Mouse (Mus musculus) megakaryocyte-erythroid progenitor cell, adult 5-6 weeks (primary cell): Measurements from ENCODE around the gene Cyb561d1. TPM values are rescaled to one million over a fixed set of nuclear protein-coding genes. Genes with fewer than 3 reads are reported as not detected.
A peak's percentile ranks its signal among the peaks of the same experiment; 100 is the strongest.

Source experiments
- ATAC-seq: replicated peaks from 2 replicates; pipeline ENCODE4 v1.8.0; 2016; ENCODE audit warnings: mild to moderate bottlenecking, inconsistent platforms; ENCODE audit not compliant: severe bottlenecking, poor library complexity, low FRiP score, low TSS enrichment
- total RNA-seq, 2 experiments: library from RNA; stranded (forward) in 1 of 2; stranded (reverse) in 1 of 2; fragments of 200-1000, 215-1000 nt in 1 of 2; fragments of >200 nt in 1 of 2; fragmentation: Nextera tagmentation in 1 of 2; gene quantifications; 2 replicates each; pipeline ENCODE4 v1.2.3; 2014 to 2017

The Cyb561d1 gene
- total RNA-seq, 2 experiments from 2014 or later = 3.5 to 5.0 TPM

DNA sequence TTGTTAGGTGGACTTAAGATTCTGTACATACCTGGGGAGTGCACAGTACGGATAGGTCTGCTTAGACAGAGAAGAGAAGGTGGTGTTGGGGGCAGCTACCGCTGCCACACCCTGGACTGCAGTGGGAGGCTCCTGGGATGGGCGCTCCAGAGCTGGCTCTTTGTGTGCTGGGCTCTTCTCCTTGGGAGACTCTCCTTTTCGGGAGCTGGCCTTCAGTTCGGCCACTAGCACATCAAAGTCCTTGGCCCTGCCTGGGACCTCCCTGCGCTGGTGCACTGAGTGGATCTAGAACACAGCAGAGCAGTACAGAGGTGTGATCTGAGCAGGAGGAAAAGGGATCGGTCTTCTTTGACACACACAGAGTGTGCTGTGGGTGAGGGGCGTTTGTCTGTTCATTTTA lies 4.6 kb upstream of the Cyb561d1 start:
- ATAC-seq = no peak

DNA sequence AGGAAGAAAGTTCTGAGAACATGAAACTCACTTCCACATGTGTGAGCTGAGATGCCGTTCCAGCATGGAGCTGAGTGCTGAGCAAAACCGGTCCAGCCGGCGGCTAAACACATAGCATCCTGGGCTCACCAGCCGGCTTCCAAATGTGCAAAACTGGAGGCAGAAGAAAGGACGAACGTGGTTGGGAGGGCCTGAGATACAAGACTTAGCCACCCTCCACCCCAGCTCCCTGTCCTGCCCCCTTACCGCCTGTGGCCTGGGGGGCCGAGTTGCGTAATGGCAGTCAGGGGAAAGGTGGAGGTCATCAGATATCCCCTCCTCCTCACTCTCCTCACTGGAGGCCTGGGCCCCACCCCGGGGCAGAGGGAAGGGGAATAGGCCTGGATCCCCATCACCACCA lies 3.5 kb upstream of the Cyb561d1 start:
- ATAC-seq = no peak

GRCm38 (mm10) chr3:108203621-108204325 lies 2.8 kb upstream of the Cyb561d1 start:
- ATAC-seq = 0 out of 2 replicates have a peak, but pooled peaks have one; percentile 32

DNA sequence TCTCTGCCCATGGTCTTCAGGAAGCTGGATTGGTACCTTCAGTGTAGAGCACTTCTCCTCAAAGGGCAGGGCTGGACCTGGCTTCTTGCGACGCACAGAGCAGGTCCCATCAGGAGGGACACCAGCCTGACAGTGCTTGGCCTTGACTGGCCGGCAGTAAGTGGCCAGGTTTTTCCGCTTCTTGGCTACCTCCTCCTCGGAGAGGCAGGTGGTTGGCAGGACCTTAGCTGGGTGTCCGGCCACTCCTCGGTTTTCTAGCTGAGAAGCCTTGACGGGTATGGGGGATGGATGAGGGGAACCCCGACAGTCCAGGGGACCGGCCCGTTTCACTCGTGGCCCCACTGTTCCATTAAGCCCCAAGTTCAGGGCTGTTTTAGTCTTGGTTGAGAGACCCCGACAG lies 2.2 kb upstream of the Cyb561d1 start:
- no peak for ATAC-seq

- no peak for ATAC-seq
These were observed 1.5 kb upstream of the Cyb561d1 start for GRCm38 (mm10) chr3:108202506-108202905.

DNA sequence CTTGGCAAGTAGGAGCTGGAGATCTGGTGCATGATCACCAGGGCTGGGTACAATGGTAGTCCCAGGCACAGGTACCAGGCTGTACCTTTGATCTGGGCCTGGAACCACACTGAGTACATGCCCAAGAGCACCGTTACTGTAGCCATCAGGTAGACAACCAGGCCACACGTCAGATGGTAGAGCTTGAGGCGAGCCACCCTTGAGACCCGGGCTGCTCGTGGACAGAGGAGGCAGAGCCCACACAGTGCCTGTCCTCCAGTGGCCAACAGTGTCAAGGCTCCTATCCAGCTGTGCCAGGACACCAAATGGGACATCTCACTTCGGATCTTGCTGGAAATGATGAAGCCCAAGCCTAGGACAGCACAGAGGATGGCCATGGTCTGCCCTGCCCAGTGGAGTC lies 1.8 kb downstream of the Cyb561d1 start:
- ATAC-seq = no peak

DNA sequence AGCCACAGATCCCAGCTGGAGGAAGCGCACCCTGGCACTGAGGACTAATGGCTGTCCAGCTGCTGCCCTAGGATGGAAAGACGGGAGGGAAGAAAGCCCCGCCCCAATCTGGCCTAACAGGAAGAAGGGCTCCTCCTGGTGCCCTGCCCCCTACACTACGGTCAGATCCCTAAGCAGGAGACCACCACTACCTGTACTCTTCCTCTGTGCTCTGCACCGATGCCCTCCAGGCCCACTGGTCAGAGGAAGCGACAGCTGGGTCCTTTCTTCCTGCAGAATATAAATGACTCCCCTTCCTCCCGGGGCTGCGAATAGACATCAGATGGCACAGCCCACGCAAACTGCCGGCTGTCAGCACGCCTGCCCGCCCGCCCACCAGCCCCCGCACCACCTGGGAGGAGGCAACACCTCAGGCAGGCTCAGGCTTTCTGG lies 3.9 kb downstream of the Cyb561d1 start:
- no peak for ATAC-seq

- no peak for ATAC-seq
These were observed 4.9 kb downstream of the Cyb561d1 start for GRCm38 (mm10) chr3:108195941-108196590.

DNA sequence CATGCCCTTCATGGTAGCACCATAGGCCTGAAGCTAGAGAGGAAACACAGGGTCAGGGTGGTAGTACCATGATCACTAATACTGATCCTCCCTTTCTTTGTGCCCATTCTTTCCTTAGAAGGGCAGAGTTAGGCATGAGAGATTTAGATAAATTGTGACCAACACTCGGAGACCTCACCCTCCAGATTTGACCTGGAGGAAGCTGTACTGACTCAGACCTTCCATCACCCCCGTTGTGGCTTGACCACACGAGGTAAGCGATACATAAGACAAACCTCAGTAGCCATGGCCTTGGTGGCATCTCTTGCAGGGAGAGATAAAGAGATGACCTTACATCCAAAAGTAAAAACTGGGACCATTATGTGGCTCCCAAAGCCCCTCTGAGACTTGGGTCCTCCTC lies 5.7 kb downstream of the Cyb561d1 start:
- ATAC-seq = no peak

DNA sequence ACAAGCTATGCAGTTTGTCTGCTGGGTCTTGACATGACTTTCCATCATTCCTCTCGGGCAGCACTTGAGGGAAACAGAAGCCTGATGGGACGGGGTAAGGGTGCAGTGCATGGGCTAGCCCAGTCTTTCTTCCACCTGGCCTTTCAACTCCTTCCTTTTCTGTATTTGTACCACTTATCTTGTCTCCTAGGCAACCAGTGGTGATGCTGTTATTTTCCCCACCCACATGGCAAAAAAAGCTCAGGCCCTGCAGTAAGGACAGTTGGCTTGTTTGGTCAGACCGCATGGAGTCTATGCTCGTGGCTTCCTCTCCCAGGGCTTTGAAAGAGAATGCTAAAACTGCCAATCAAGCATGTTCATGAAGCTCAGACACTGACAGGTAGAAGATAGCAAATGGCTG lies 7.3 kb downstream of the Cyb561d1 start:
- no peak for ATAC-seq

DNA sequence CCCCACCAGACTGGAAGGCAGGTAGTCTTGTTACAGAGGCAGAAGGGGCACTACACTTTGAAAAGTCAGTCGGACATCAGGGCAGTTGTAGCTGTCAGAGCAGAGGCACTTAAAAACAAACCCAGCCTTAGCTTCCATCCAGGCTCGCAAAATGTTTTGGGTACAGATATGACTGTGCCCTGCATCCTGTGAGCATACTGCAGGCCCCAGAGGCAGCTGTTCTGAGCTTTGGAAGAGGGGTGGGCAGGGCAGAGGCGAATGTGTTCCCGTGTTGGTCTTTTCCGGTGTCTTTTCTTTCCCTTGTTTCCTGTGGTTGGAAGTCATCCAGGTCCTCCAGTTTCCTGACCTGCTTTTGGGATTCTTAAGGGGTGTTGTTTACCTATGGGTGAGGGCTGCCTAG lies 11.1 kb downstream of the Cyb561d1 start:
- ATAC-seq = no peak

GRCm38 (mm10) chr3:108188716-108189490 lies 12.1 kb downstream of the Cyb561d1 start:
- no peak for ATAC-seq

- ATAC-seq = no peak
These were observed 13.8 kb downstream of the Cyb561d1 start for GRCm38 (mm10) chr3:108187111-108187795.

GRCm38 (mm10) chr3:108186098-108187047 lies 14.6 kb downstream of the Cyb561d1 start, which contains the start of gene Amigo1:
TSS of gene Amigo1 (plus strand) at chr3:108186335.
- ATAC-seq = peak; percentile 48

- no peak for ATAC-seq
These were observed 15.4 kb downstream of the Cyb561d1 start for GRCm38 (mm10) chr3:108185460-108186097.

GRCm38 (mm10) chr3:108184742-108185141 lies 16.3 kb downstream of the Cyb561d1 start:
- no peak for ATAC-seq

DNA sequence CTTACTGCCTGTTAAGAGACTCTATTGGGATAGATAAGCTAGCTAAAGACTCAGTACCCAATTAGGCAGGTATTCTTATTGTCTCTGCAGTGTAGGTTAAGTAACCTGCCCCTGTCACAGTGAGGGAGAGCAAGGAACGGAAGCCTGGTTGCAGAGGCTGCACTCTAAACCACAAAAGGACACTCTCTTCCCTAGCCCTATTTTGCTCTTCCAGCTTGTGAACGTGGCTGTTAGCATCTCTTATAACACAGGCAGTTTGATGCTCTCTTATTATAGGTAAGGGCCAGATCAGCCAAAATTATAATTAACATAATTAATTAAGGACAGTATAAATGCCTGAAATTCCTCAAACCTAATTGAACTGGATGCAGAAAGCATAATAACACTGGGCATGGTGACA lies 20.5 kb downstream of the Cyb561d1 start:
- ATAC-seq = no peak
